Mouse (Mus musculus): ENCODE measurements around the gene Vapa. TPM values are rescaled to one million over a fixed set of nuclear protein-coding genes. Genes with fewer than 3 reads are reported as not detected.

Gene Vapa
- polyA plus RNA-seq (2012): 139 and 168 TPM in 2 replicates

DNA sequence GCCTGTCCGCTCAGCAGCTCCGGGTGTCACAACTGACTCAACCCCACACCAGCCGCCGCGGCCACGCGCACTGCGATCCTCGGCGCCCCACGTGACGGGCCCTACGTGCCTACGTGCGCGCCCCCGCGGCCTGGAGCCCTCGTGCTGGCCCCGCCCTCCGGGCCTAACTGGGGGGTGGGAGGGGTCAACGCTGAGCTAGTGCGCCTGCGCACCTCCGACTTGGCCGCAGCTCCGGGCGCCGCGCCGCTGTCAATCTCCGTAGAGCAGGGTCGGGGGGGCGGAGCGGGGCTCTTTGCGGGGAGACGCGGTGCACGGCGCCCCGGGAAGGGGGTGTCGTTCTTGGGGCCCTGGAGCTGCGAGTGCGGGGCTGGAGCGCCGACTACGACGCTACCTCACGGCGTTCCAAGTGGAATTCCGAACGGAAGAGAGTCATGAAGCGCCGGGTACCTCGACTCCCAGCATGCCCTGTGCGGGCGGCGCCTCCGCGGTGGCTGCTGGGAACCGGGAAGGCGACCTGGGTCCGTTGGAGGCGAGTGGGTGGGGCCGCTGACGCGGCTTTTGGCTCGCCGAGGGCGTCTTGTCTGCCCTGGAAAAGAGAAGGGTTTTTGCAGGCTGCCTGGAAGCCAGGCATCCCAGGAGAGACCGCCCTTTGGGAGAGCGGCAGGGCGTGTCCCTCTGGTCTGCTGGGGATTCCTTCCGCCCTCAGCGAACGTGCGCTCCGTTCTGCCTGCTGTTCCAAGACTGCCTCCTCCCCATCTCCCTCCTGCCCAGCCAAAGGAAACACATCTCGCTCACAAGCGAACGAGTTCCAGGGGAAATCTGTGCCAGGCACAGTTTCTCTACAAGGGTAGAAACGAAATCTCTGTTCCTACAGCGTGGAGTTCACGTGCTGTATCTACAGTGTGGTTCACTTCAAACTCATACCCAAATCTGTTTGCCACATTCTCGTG is at the start of gene Vapa:
Gene Vapa (minus strand): TSS at position 93 of the 950 bp plus-strand sequence.

GRCm38 (mm10) chr17:65641734-65642218 is 28.4 kb upstream of the Vapa start, which contains the start of gene Txndc2:
Gene Txndc2, minus strand, starts transcription at chr17:65642168.

DNA sequence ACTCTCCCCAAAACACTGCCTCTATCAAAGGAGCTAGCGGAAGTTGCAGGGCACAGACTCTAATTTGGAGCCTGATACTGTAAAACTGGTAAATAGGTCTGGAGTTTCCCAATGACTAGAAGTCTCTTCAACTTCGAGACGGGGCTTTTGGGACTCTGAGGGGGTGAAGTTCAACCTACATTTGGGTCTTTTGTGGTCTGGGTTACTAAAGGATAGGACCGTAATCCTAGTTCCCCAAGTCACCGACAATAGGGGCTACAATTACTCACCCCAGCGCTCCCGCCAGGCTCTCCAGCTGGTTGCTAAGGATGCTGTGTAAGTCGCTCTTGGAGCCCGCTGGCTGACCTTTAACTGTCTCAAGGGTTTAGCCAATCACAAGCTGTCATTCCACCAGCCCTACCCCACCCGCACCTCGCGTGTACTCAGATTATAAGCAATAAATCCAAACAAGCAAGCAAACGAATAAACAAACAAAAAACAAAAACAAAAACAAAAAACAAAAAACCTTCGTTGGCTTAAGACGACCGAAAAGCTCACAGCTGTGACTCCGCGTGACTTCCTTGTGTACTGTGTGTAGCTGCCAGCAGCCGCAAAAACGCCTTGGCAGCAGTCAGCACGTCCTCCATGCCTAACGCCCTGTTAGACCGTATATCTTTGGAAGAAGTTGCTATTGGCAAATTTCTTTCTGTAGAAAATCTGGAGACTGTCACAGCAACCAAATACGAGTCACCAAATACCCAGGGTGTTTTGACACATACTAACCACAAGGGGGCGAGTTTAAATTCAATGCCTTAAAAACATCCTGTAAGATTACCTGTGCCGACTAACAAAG is 72.7 kb downstream of the Vapa start, which contains the start of gene Tmem232:
Gene Tmem232 (minus strand): TSS at position 342 of the 832 bp plus-strand sequence.

Other genes starting within 250 kb of the Vapa start
- 0.04 TPM in 1 of 2 replicates, not detected in the other for gene Tmem232, start 72.8 kb downstream of the Vapa start, polyA plus RNA-seq (2012)
- not detected in 2 replicates for gene Txndc2, start 28.6 kb upstream of the Vapa start, polyA plus RNA-seq (2012)
- gene Rab31, start 159.2 kb upstream of the Vapa start, polyA plus RNA-seq (2012): 29.7 and 37.5 TPM in 2 replicates
- gene Ppp4r1, start 169.0 kb upstream of the Vapa start, polyA plus RNA-seq (2012): 16.9 and 24.9 TPM in 2 replicates